Mouse (Mus musculus): Measurements from ENCODE around the gene Galnt6. TPM values are rescaled to one million over a fixed set of nuclear protein-coding genes. Genes with fewer than 3 reads are reported as not detected.

The Galnt6 gene
- total and polyA plus RNA-seq, 2 experiments from 2014 or later, result 0.34 to 0.37 TPM

DNA sequence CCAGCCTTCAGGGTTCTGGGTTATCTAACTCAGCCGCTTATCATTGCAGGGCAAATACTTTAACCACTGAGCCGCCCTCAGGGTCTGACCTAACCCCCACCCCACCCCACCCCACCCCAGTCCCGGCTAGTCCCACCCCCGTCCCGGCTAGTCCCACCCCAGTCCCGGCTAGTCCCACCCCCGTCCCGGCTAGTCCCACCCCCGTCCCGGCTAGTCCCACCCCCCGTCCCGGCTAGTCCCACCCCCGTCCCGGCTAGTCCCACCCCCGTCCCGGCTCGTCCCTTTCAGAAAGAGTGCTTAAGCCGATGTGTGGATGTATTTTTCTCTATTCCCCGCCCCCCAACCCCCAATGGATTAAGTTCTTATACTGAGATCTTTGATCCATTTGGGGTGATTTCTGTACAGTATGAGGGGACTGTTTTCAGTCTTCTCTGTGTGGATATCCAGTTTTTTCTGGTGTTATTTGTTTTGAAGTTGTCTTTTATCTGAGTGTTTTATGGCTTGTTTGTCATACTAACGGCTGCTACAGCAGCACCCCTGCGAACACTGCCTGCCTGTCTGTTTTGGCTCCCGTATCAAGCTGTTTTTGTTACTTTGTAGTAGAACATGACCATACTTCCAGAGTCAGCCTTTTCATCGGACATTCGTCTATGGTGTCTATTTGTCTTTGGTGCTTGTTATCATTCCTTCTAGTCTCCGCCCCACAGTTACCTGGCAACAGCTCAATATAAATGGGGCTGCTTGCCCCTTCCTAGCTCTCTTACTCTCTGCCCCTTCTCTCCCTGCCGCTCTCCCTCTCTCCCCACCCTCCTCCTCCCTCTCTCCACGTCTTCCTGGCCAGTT, 18.2 kb upstream of the Galnt6 start:
- H3K4me1 ChIP-seq (ENCODE audit: insufficient read depth, low read length), result no peaks in the 10 kb centered on the region
- peak overlapping the region; percentile 54 for H3K4me2 ChIP-seq (ENCODE audit: low read depth, low read length)
- 0 out of 2 replicates have a peak overlapping the region, but pooled peaks have one; percentile 21 for H3K9ac ChIP-seq (replicated peaks; ENCODE audit: low read length)
- H3K9me3 ChIP-seq (ENCODE audit: low read length), result no peaks in the 10 kb centered on the region
- H3K4me3 ChIP-seq (ENCODE audit: low read length), result peak overlapping the region; percentile 24
- H3K27me3 ChIP-seq (ENCODE audit: insufficient read depth, low read length), result no peaks in the 10 kb centered on the region
- DNase-seq (ENCODE audit: low spot score) (peak; percentile 13), ATAC-seq (0 out of 2 replicates have a peak, but pooled peaks have one; percentile 15)
- no peak for TF ChIP-seq CTCF (IDR thresholded peaks at IDR 0.05; ENCODE audit: low read depth)
- H3K36me3 ChIP-seq (ENCODE audit: insufficient read depth, low read length), result no peaks in the 10 kb centered on the region
- WGBS, result 2% methylated on average over 27 of the region's 27 CpGs
- H3K27ac ChIP-seq, result no peak overlapping the region

- 0 out of 2 replicates have a peak, but pooled peaks have one; percentile 47 for ATAC-seq
Observed at GRCm38 (mm10) chr15:100746478-100747120, 17.4 kb upstream of the Galnt6 start.

DNA sequence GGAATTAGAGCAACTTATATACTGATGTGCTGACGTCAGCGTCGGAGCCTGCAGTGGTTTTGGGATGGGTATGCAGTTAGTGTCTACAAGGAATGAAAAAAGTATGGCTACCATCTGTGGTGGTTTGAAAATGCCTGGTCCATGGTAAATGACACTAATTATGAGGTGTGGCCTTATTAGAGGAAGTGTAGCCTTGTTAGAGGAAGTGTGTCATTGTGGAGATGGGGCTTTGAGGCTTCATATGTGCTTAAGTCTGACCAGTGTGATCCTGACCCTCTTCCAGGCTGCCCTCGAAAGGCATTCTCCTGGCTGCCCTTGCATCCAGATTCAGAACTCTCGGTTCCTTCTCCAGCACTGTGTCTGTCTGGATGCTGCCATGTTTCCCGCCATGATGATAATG, 14.1 kb upstream of the Galnt6 start:
- no peak for TF ChIP-seq CTCF (IDR thresholded peaks at IDR 0.05; ENCODE audit: low read depth)
- ATAC-seq (no peak), DNase-seq (ENCODE audit: low spot score) (no peak)
- H3K27ac ChIP-seq, result no peak overlapping the region
- H3K36me3 ChIP-seq (ENCODE audit: insufficient read depth, low read length), result no peaks in the 10 kb centered on the region
- no peaks in the 10 kb centered on the region for H3K27me3 ChIP-seq (ENCODE audit: insufficient read depth, low read length)
- no peaks in the 10 kb centered on the region for H3K4me1 ChIP-seq (ENCODE audit: insufficient read depth, low read length)
- H3K9me3 ChIP-seq (ENCODE audit: low read length), result no peaks in the 10 kb centered on the region
- H3K4me3 ChIP-seq (ENCODE audit: low read length), result no peak overlapping the region
- H3K9ac ChIP-seq (replicated peaks; ENCODE audit: low read length), result no peak overlapping the region
- WGBS, result 94% methylated on average over 6 of the region's 6 CpGs
- no peak overlapping the region for H3K4me2 ChIP-seq (ENCODE audit: low read depth, low read length)

More at GRCm38 (mm10) chr15:100746478-100747120, 17.4 kb upstream of the Galnt6 start:
- Histone ChIP-seq H3K9ac (replicated peaks; ENCODE audit: low read length) (no peak overlapping the region), H3K27me3 (ENCODE audit: insufficient read depth, low read length) (no peaks in the 10 kb centered on the region), H3K36me3 (ENCODE audit: insufficient read depth, low read length) (no peaks in the 10 kb centered on the region), H3K4me1 (ENCODE audit: insufficient read depth, low read length) (no peaks in the 10 kb centered on the region), H3K4me3 (ENCODE audit: low read length) (peak overlapping the region; percentile 24), H3K9me3 (ENCODE audit: low read length) (no peaks in the 10 kb centered on the region), H3K27ac (no peak overlapping the region), H3K4me2 (ENCODE audit: low read depth, low read length) (peak overlapping the region; percentile 54)
- no peak for DNase-seq (ENCODE audit: low spot score)
- no peak for TF ChIP-seq CTCF (IDR thresholded peaks at IDR 0.05; ENCODE audit: low read depth)
- WGBS, result 34% methylated on average over 6 of the region's 6 CpGs

DNA sequence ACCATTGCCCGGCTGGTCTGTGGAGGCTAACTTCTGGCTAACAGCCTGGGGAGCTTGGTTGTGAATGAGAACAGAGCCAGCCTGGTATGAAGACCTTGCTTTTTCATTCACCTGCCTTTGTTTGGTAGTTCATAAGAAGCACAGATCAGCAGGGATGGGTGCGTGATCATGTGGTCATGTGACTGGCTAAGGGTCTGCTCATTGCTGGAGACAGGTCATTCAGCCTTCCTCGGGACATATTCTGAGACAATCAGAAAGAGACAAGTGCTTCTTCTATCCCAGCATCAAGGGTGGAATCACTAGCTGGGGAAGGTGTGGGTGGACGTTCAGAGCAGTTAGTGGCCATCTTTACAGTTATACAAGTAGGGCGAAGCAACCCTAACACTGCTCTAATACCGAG, 10.3 kb upstream of the Galnt6 start:
- WGBS, result 82% methylated on average over 6 of the region's 6 CpGs
- H3K4me3 ChIP-seq (ENCODE audit: low read length), result no peak overlapping the region
- no peak for DNase-seq (ENCODE audit: low spot score)

GRCm38 (mm10) chr15:100738351-100738781, 9.2 kb upstream of the Galnt6 start:
- Histone ChIP-seq H3K4me2 (ENCODE audit: low read depth, low read length) (no peak overlapping the region), H3K4me1 (ENCODE audit: insufficient read depth, low read length) (no peaks in the 10 kb centered on the region), H3K9ac (replicated peaks; ENCODE audit: low read length) (no peak overlapping the region), H3K36me3 (ENCODE audit: insufficient read depth, low read length) (no peaks in the 10 kb centered on the region), H3K4me3 (ENCODE audit: low read length) (no peak overlapping the region), H3K9me3 (ENCODE audit: low read length) (no peaks in the 10 kb centered on the region), H3K27ac (no peak overlapping the region), H3K27me3 (ENCODE audit: insufficient read depth, low read length) (no peaks in the 10 kb centered on the region)
- 93% methylated on average over 7 of the region's 7 CpGs for WGBS
- ATAC-seq (no peak), DNase-seq (ENCODE audit: low spot score) (no peak)
- no peak for TF ChIP-seq CTCF (IDR thresholded peaks at IDR 0.05; ENCODE audit: low read depth)

More for the DNA sequence above, 10.3 kb upstream of the Galnt6 start:
- Histone ChIP-seq H3K27ac (no peak overlapping the region), H3K9ac (replicated peaks; ENCODE audit: low read length) (no peak overlapping the region), H3K27me3 (ENCODE audit: insufficient read depth, low read length) (no peaks in the 10 kb centered on the region), H3K36me3 (ENCODE audit: insufficient read depth, low read length) (no peaks in the 10 kb centered on the region), H3K9me3 (ENCODE audit: low read length) (no peaks in the 10 kb centered on the region), H3K4me1 (ENCODE audit: insufficient read depth, low read length) (no peaks in the 10 kb centered on the region), H3K4me2 (ENCODE audit: low read depth, low read length) (no peak overlapping the region)
- ATAC-seq, result no peak
- TF ChIP-seq CTCF (IDR thresholded peaks at IDR 0.05; ENCODE audit: low read depth), result no peak

- no peak for TF ChIP-seq CTCF (IDR thresholded peaks at IDR 0.05; ENCODE audit: low read depth)
- no peak for ATAC-seq
Observed at GRCm38 (mm10) chr15:100737667-100738066, 8.5 kb upstream of the Galnt6 start.

More at GRCm38 (mm10) chr15:100737667-100738066, 8.5 kb upstream of the Galnt6 start:
- Histone ChIP-seq H3K4me2 (ENCODE audit: low read depth, low read length) (no peak overlapping the region), H3K9ac (replicated peaks; ENCODE audit: low read length) (no peak overlapping the region), H3K4me1 (ENCODE audit: insufficient read depth, low read length) (no peaks in the 10 kb centered on the region), H3K27ac (no peak overlapping the region), H3K27me3 (ENCODE audit: insufficient read depth, low read length) (no peaks in the 10 kb centered on the region), H3K36me3 (ENCODE audit: insufficient read depth, low read length) (no peaks in the 10 kb centered on the region), H3K4me3 (ENCODE audit: low read length) (no peak overlapping the region), H3K9me3 (ENCODE audit: low read length) (no peaks in the 10 kb centered on the region)
- no peak for DNase-seq (ENCODE audit: low spot score)
- 82% methylated on average over 3 of the region's 3 CpGs for WGBS

All from hindbrain, postnatal 0 days (tissue).